Mouse (Mus musculus) lung, postnatal 0 days (tissue): ENCODE measurements at regions not wholly inside any gene's neighbourhood (a gene's known extent, or its start where the extent isn't known, plus 50 kb on each side); places are given as distances from the start of the nearest gene placed in this dataset.
"Not testable (repeated sequence)": the region's sequence is repeated elsewhere in the genome, so short reads cannot be mapped to it uniquely, and the experiment has no call there.

Source experiments
- CTCF ChIP-seq: IDR thresholded peaks from 2 replicates; pipeline ENCODE4 v1.5.1; 2016; ENCODE audit warnings: antibody characterized with exemption, mild to moderate bottlenecking
- EP300 ChIP-seq: IDR thresholded peaks from 2 replicates; pipeline ENCODE4 v1.6.1; 2016; ENCODE audit warnings: antibody characterized with exemption, mild to moderate bottlenecking, control low read depth

- not testable (repeated sequence) for TF ChIP-seq CTCF, EP300
Measured at GRCm38 (mm10) chr2:117477503-117477902, 134.7 kb upstream of the Rasgrp1 start.
